Mouse (Mus musculus) heart, postnatal 0 days (tissue): ENCODE results near the gene Myg1. TPM values are rescaled to one million over a fixed set of nuclear protein-coding genes. Genes with fewer than 3 reads are reported as not detected.

Source experiments
- ATAC-seq: fragments of 200-750 bp; cut with Nextera tagmentation; 2 replicates; pipeline ENCODE4 v1.8.0; 2017; ENCODE audit warnings: low read depth, moderate number of reproducible peaks, moderate library complexity; ENCODE audit not compliant: insufficient read depth
- DNase-seq: peaks from one replicate; pipeline ENCODE4 v3.0.0-alpha.2; 2016; ENCODE audit warnings: low spot score
- H3K27ac ChIP-seq: fragments of 300-500 bp; sonication (generic); 2 replicates; pipeline ENCODE4 v1.5.1; 2014; ENCODE audit warnings: low read depth, mild to moderate bottlenecking
- H3K27me3 ChIP-seq: fragments of 300-500 bp; sonication (generic); 2 replicates; pipeline ENCODE4 v1.6.1; 2014; ENCODE audit warnings: low read length, mixed read lengths; ENCODE audit not compliant: control insufficient read depth, insufficient read depth
- H3K36me3 ChIP-seq: fragments of 300-500 bp; sonication (generic); replicated peaks from 2 replicates; pipeline ENCODE4 v1.6.1; 2014; ENCODE audit warnings: low read length, mixed read lengths; ENCODE audit not compliant: control insufficient read depth, insufficient read depth
- H3K4me1 ChIP-seq: fragments of 300-500 bp; sonication (generic); 2 replicates; pipeline ENCODE4 v1.6.1; 2014; ENCODE audit warnings: antibody characterized with exemption; ENCODE audit not compliant: control insufficient read depth, insufficient read depth
- H3K4me2 ChIP-seq: fragments of 300-500 bp; sonication (generic); 2 replicates; pipeline ENCODE4 v1.6.1; 2014; ENCODE audit warnings: low read depth, mild to moderate bottlenecking, low read length, moderate library complexity
- H3K4me3 ChIP-seq: fragments of 300-500 bp; sonication (generic); 2 replicates; pipeline ENCODE4 v1.5.1; 2014; ENCODE audit warnings: low read depth, low read length
- H3K9ac ChIP-seq: fragments of 300-500 bp; sonication (generic); replicated peaks from 2 replicates; pipeline ENCODE4 v1.6.1; 2014; ENCODE audit warnings: low read depth, low read length, mixed read lengths
- H3K9me3 ChIP-seq: fragments of 300-500 bp; sonication (generic); replicated peaks from 2 replicates; pipeline ENCODE4 v1.6.1; 2016; ENCODE audit warnings: low read length; ENCODE audit not compliant: control insufficient read depth
- CTCF ChIP-seq: IDR thresholded peaks from 2 replicates; pipeline ENCODE4 v1.5.1; 2016; ENCODE audit warnings: antibody characterized with exemption, control low read depth, low read depth
- EP300 ChIP-seq: IDR thresholded peaks from 2 replicates; pipeline ENCODE4 v1.6.1; 2016; ENCODE audit warnings: antibody characterized with exemption, low read depth
- WGBS: fragments of 180-500 bp; shearing (Covaris S2); extraction: QIAGEN DNeasy Blood & Tissue Kit; methylation state at CpG from one replicate; pipeline ENCODE4 v1.1.7; 2014; 5-methylcytosine and 5-hydroxymethylcytosine counted together
- polyA plus RNA-seq: library from polyadenylated mRNA; unstranded; fragments of >200 nt; fragmentation: Nextera tagmentation; extraction: Ambion mirVana; gene quantifications from 2 replicates; pipeline ENCODE4 v1.2.1, GENCODE M21; 2015
- total RNA-seq: library from RNA; depleted of rRNA; stranded (reverse); fragments of >200 nt; gene quantifications from 2 replicates; pipeline ENCODE4 v1.2.3, GENCODE M21; 2014; ENCODE audit warnings: low replicate concordance

Gene Myg1
- total and polyA plus RNA-seq, 2 experiments from 2014 or later: 39.0 to 60.5 TPM

- Histone ChIP-seq H3K27me3 (peaks cover 16% of the 10 kb centered on the region; the same call in 1 of the 2 replicates), H3K4me2 (no peak overlapping the region), H3K27ac (no peak overlapping the region), H3K9me3 (no peaks in the 10 kb centered on the region), H3K9ac (no peak overlapping the region), H3K36me3 (no peaks in the 10 kb centered on the region), H3K4me3 (no peak overlapping the region), H3K4me1 (peaks cover 4% of the 10 kb centered on the region; the same call in 1 of the 2 replicates)
- 16% methylated on average over 10 of the region's 10 CpGs for WGBS
- TF ChIP-seq CTCF: no peak
- TF ChIP-seq EP300: no peak
- ATAC-seq: no peak
- no peak for DNase-seq
These were observed 39.2 kb downstream of the Myg1 start for GRCm38 (mm10) chr15:102370727-102371126.

DNA sequence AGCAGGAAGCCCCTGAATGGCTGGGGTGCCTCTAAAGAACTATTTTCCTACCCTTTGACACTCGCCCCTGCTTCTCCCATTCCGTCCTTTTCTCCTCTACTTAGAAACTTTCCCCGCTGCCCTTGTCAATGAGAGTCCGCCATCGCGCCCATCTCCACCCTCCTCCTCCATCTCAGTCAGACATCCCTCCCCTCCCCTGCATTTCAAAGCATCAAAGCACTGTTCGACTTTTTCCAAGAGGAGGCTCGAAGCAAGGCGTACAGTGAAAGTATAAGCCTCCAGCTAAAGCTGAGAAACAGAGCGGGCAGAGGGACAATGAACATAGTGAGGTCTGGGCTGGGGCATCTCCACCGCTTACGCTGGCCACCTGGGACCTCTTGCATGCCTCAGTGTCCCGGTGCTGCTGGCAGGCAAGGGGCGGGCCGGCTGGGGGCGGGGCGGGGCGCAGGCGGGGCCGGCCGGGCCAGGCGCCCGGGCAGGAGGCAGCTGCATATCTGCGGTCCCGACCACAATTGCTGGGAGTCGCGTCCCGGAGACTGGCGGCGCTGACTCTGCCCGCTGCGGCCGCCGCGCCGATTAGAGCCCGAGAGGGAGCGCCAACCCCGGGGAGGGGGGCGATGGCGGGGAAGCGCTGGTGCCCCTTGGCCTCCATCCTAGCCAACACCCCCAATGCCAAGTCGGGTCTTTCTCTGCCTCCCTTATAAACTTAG lies 45.1 kb downstream of the Myg1 start:
- peak overlapping the region; percentile 77 for H3K27ac ChIP-seq
- peak; percentile 66 for ATAC-seq
- H3K36me3 ChIP-seq: no peaks in the 10 kb centered on the region
- H3K27me3 ChIP-seq: 0 out of 2 replicates have a peak, but pooled peaks cover 5% of the 10 kb centered on the region
- H3K9me3 ChIP-seq: no peaks in the 10 kb centered on the region
- peak; percentile 28 for DNase-seq
- peak overlapping the region; percentile 65 for H3K4me3 ChIP-seq
- TF ChIP-seq CTCF (no peak), EP300 (no peak)
- peak overlapping the region; percentile 59 for H3K9ac ChIP-seq
- no peaks in the 10 kb centered on the region; the same call in 1 of the 2 replicates for H3K4me1 ChIP-seq
- peak overlapping the region; percentile 98 for H3K4me2 ChIP-seq
- 2% methylated on average over 39 of the region's 43 CpGs for WGBS

GRCm38 (mm10) chr15:102377163-102377543 lies 45.6 kb downstream of the Myg1 start:
- Histone ChIP-seq H3K27ac (peak overlapping the region; percentile 77), H3K4me3 (peak overlapping the region; percentile 65), H3K9ac (peak overlapping the region; percentile 59), H3K4me2 (peak overlapping the region; percentile 98), H3K9me3 (no peaks in the 10 kb centered on the region), H3K27me3 (0 out of 2 replicates have a peak, but pooled peaks cover 1% of the 10 kb centered on the region), H3K36me3 (no peaks in the 10 kb centered on the region), H3K4me1 (no peaks in the 10 kb centered on the region; the same call in 1 of the 2 replicates)
- ATAC-seq (peak; percentile 86), DNase-seq (peak; percentile 91)
- peak; percentile 88 for TF ChIP-seq CTCF
- TF ChIP-seq EP300: 0 out of 2 replicates have a peak, but pooled peaks have one; percentile 28
- WGBS: 0% methylated on average over 7 of the region's 7 CpGs

GRCm38 (mm10) chr15:102377810-102378262 lies 46.3 kb downstream of the Myg1 start:
- DNase-seq (peak; percentile 62), ATAC-seq (peak; percentile 62)
- H3K4me2 ChIP-seq: peak overlapping the region; percentile 98
- H3K27me3 ChIP-seq: no peaks in the 10 kb centered on the region
- peak overlapping the region; percentile 77 for H3K27ac ChIP-seq
- no peaks in the 10 kb centered on the region for H3K36me3 ChIP-seq
- no peaks in the 10 kb centered on the region for H3K9me3 ChIP-seq
- TF ChIP-seq CTCF: no peak
- H3K4me1 ChIP-seq: no peaks in the 10 kb centered on the region; the same call in 1 of the 2 replicates
- H3K4me3 ChIP-seq: peak overlapping the region; percentile 65; the same call in 1 of the 2 replicates
- no peak overlapping the region for H3K9ac ChIP-seq
- 9% methylated on average over 10 of the region's 10 CpGs for WGBS

- WGBS: 4% methylated on average over 7 of the region's 7 CpGs
- Histone ChIP-seq H3K9ac (no peak overlapping the region), H3K27ac (no peak overlapping the region), H3K9me3 (no peaks in the 10 kb centered on the region), H3K4me3 (no peak overlapping the region), H3K27me3 (no peaks in the 10 kb centered on the region), H3K36me3 (no peaks in the 10 kb centered on the region), H3K4me2 (no peak overlapping the region), H3K4me1 (no peaks in the 10 kb centered on the region; the same call in 1 of the 2 replicates)
- ATAC-seq: peak; percentile 37; the same call in 1 of the 2 replicates
- peak; percentile 79 for DNase-seq
- TF ChIP-seq EP300 (no peak), CTCF (peak; percentile 97)
These were observed 50.1 kb downstream of the Myg1 start for GRCm38 (mm10) chr15:102381575-102381974.
